8 mouse cellular contexts compared by ENCODE assay signal in the genomic region with DNA sequence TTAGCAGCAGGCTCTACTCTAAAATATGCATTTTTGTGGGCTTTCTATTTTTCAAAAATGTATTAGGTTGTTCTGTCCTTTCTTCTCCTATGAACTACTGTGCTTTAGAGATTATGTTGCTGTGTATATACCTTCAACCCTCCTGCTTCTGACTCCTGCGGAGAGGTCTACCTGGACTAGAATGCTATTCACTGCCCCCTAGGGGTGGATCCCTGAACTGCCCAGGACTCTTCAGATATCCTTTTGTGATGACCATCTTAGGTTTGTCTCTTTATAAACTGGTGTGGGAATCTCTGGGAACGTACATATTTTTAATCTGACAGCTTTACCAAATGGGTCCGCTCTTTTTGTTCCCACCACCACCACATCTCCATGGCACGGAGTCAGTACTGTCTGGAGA.
A peak's percentile ranks its signal among the peaks of the same experiment; 100 is the strongest.
DNase-seq lines count a peak whose midpoint lies in the region; ATAC-seq and TF ChIP-seq lines count a peak whose summit lies in the region.

No protein-coding gene starts in this region.

- no peak overlapping the region for H3K4me2 ChIP-seq in kidney, embryonic 15.5 days
- no peak overlapping the region for H3K4me2 ChIP-seq in forebrain, postnatal 0 days (ENCODE audit: low read depth)

- no peaks in the 10 kb centered on the region for H3K9me3 ChIP-seq in kidney, embryonic 15.5 days (replicated peaks)
- no peaks in the 10 kb centered on the region for H3K9me3 ChIP-seq in ES-E14 (ENCODE audit: control insufficient read depth, insufficient read depth, low read depth, low read length)
- H3K9me3 ChIP-seq in forebrain, postnatal 0 days (ENCODE audit: low read length), result no peaks in the 10 kb centered on the region

- no peaks in the 10 kb centered on the region for H3K4me1 ChIP-seq in kidney, embryonic 15.5 days
- H3K4me1 ChIP-seq in ES-E14 (ENCODE audit: control insufficient read depth in 2 of 2, insufficient read depth in 2 of 2, low read length in 2 of 2, poor library complexity in 1 of 2), result no peaks in the 10 kb centered on the region
- no peaks in the 10 kb centered on the region for H3K4me1 ChIP-seq in forebrain, postnatal 0 days (ENCODE audit: insufficient read depth)

- in situ Hi-C loops in ES-E14 (cut with MboI; ENCODE audit: low sequenced_read_pairs in 2 of 2, unreplicated experiment in 2 of 2), result loop anchor here (10.0 to 25.0 kb wide), 2 partner anchors 244 to 257 kb away; no protein-coding TSS in a partner anchor

- DNase-seq in kidney, adult 11 months, result peak; percentile 11
- DNase-seq in ES-E14 (ENCODE audit: low read depth, low spot score), result peak; percentile 56
- DNase-seq in c-Kit-positive CD71-negative TER-119-negative erythroid progenitor cells, embryonic 14.5 days (ENCODE audit: low read depth), result peak; percentile 19
- DNase-seq in forebrain, postnatal 0 days, result peak; percentile 43
- peak; percentile 1 to 61 for DNase-seq in layer of hippocampus, adult 2 months (ENCODE audit: low spot score in 2 of 2)
- peak; percentile 56 for DNase-seq in urinary bladder, postnatal 25 days (ENCODE audit: low spot score)

- H3K9ac ChIP-seq in kidney, embryonic 15.5 days, result no peak overlapping the region
- no peak overlapping the region for H3K9ac ChIP-seq in ES-E14 (ENCODE audit: insufficient read depth, low read depth, low read length, poor library complexity, severe bottlenecking)
- H3K9ac ChIP-seq in forebrain, postnatal 0 days, result no peak overlapping the region

- H3K27ac ChIP-seq in kidney, embryonic 15.5 days, result no peak overlapping the region
- H3K27ac ChIP-seq in ES-E14 (ENCODE audit: insufficient read depth, low read depth, low read length, poor library complexity, severe bottlenecking), result no peak overlapping the region
- no peak overlapping the region for H3K27ac ChIP-seq in forebrain, postnatal 0 days (ENCODE audit: low read depth, low read length)
- no peak overlapping the region for H3K27ac ChIP-seq in layer of hippocampus, adult 2 months

- TF ChIP-seq CTCF in forebrain, postnatal 0 days (IDR thresholded peaks at IDR 0.05; ENCODE audit: low read depth), result peak; percentile 72
- peak; percentile 89 for TF ChIP-seq CTCF in layer of hippocampus, adult 2 months (conservative IDR thresholded peaks at IDR 0.05)

- H3K4me3 ChIP-seq in kidney, embryonic 15.5 days (replicated peaks), result no peak overlapping the region
- no peak overlapping the region for H3K4me3 ChIP-seq in ES-E14 (ENCODE audit: insufficient read depth in 1 of 2, low read depth in 1 of 2, low read length in 2 of 2, poor library complexity in 1 of 2, severe bottlenecking in 1 of 2)
- no peak overlapping the region for H3K4me3 ChIP-seq in forebrain, postnatal 0 days (ENCODE audit: low read depth, low read length)
- no peak overlapping the region for H3K4me3 ChIP-seq in layer of hippocampus, adult 2 months

- no peaks in the 10 kb centered on the region for H3K36me3 ChIP-seq in kidney, embryonic 15.5 days
- H3K36me3 ChIP-seq in ES-E14 (ENCODE audit: control insufficient read depth, insufficient read depth, low read length, poor library complexity, severe bottlenecking), result no peaks in the 10 kb centered on the region
- H3K36me3 ChIP-seq in forebrain, postnatal 0 days (ENCODE audit: insufficient read depth), result no peaks in the 10 kb centered on the region

- ATAC-seq in kidney, embryonic 15.5 days (replicated peaks; ENCODE audit: low FRiP score), result no peak; the same call in 1 of the 2 replicates
- ATAC-seq in forebrain, postnatal 0 days, result no peak
- peak; percentile 72 for ATAC-seq in megakaryocyte progenitor cell, adult 5-6 weeks (replicated peaks; ENCODE audit: poor library complexity)

- 62% methylated on average over 4 of the region's 4 CpGs for WGBS in kidney, embryonic 15.5 days
- 40% methylated on average over 4 of the region's 4 CpGs for WGBS in forebrain, postnatal 0 days

- H3K27me3 ChIP-seq in kidney, embryonic 15.5 days, result peaks cover 19% of the 10 kb centered on the region
- peaks cover 8% of the 10 kb centered on the region; the same call in 1 of the 2 replicates for H3K27me3 ChIP-seq in forebrain, postnatal 0 days (ENCODE audit: insufficient read depth, low read length)

TF ChIP-seq in ES-E14, 5 proteins besides CTCF, POLR2A, EP300 and RAD21:
- TF ChIP-seq MAFK (IDR thresholded peaks at IDR 0.05; ENCODE audit: insufficient read depth, low read depth, low read length), result no peak
- TF ChIP-seq HCFC1 (IDR thresholded peaks at IDR 0.05; ENCODE audit: borderline replicate concordance, insufficient read depth, low read length), result no peak
- TF ChIP-seq ZNF384 (IDR thresholded peaks at IDR 0.05; ENCODE audit: low read depth, low read length), result no peak
- TF ChIP-seq ZC3H11A (IDR thresholded peaks at IDR 0.05; ENCODE audit: borderline replicate concordance, low read depth, low read length), result no peak
- no peak for TF ChIP-seq CHD2 (IDR thresholded peaks at IDR 0.05; ENCODE audit: low read depth, low read length)
